Mouse (Mus musculus) cortical plate, adult 2 months (tissue): Measurements from ENCODE around the gene Mbnl1.

Source experiments
- CTCF ChIP-seq: fragments of 200-500 bp; IDR thresholded peaks from 2 replicates; pipeline ENCODE4 v1.5.1; 2011; ENCODE audit warnings: mild to moderate bottlenecking, control low read depth, low read length; ENCODE audit not compliant: insufficient read depth; ENCODE audit errors: extremely low read depth
- POLR2A ChIP-seq: fragments of 200-500 bp; IDR thresholded peaks from 2 replicates; pipeline ENCODE4 v1.6.1; 2011; ENCODE audit warnings: mild to moderate bottlenecking, low read length, control low read depth; ENCODE audit not compliant: insufficient read depth; ENCODE audit errors: extremely low read depth

DNA sequence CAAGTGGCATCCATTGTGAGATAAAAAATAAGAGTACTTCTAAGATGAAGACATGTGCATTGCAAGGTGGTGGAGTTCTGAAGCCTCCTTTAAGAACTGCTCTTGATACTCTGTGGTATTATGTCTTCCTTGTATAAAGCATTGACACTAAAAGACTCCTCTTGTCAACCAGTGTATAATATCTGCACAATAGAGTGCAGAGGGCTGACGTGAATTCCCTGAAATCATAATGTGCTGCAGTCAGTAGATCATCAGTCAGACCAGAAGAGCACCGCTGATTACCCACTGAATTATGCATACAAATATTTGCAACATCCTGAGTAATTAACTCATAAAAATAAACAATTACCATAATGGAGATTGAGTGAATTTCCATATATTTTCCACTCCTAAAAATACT, 97.2 kb downstream of the Mbnl1 start:
- TF ChIP-seq CTCF, result no peak
- TF ChIP-seq POLR2A, result no peak
